Mouse (Mus musculus) MEL (cell line): ENCODE data around the gene Myo15b.

Experiments used
- CTCF ChIP-seq, 3 experiments: IDR thresholded peaks in 2 of 3; conservative IDR thresholded peaks in 1 of 3; 2 replicates each; pipeline ENCODE4 v1.5.1; 2011 to 2012; ENCODE audit warnings: low read length in 3 of 3, low read depth in 2 of 3, mild to moderate bottlenecking in 2 of 3, improper control_type of control experiment in 1 of 3, inconsistent platforms in 1 of 3, mixed read lengths in 1 of 3, moderate library complexity in 1 of 3; ENCODE audit not compliant: control insufficient read depth in 1 of 3, insufficient read depth in 1 of 3, poor library complexity in 1 of 3, severe bottlenecking in 1 of 3
- EP300 ChIP-seq, 2 experiments: IDR thresholded peaks; 2 replicates each; pipeline ENCODE4 v1.6.1; 2011; ENCODE audit warnings: improper control_type of control experiment in 2 of 2, low read length in 2 of 2, low read depth in 1 of 2, mild to moderate bottlenecking in 1 of 2
- NELFE ChIP-seq: IDR thresholded peaks from 2 replicates; pipeline ENCODE4 v1.6.1; 2011; ENCODE audit warnings: low read depth, low read length, improper control_type of control experiment
- NRF1 ChIP-seq: IDR thresholded peaks from 2 replicates; pipeline ENCODE4 v1.6.1; 2014; ENCODE audit warnings: low read depth, mild to moderate bottlenecking, inconsistent platforms, low read length, improper control_type of control experiment, moderate library complexity; ENCODE audit not compliant: poor library complexity, insufficient read depth, severe bottlenecking
- POLR2A ChIP-seq, 2 experiments: IDR thresholded peaks; 2 replicates each; pipeline ENCODE4 v1.6.1; 2011 to 2012; ENCODE audit warnings: low read length in 2 of 2, mild to moderate bottlenecking in 2 of 2, control low read depth in 1 of 2, improper control_type of control experiment in 1 of 2, low read depth in 1 of 2, moderate library complexity in 1 of 2; ENCODE audit not compliant: control insufficient read depth in 1 of 2, insufficient read depth in 1 of 2, poor library complexity in 1 of 2
- RAD21 ChIP-seq: IDR thresholded peaks from 2 replicates; pipeline ENCODE4 v1.6.1; 2011; ENCODE audit warnings: mild to moderate bottlenecking, low read depth, low read length, improper control_type of control experiment
- TCF12 ChIP-seq: IDR thresholded peaks from 2 replicates; pipeline ENCODE4 v1.6.1; 2014; ENCODE audit warnings: low read depth, mild to moderate bottlenecking, inconsistent platforms, low read length, improper control_type of control experiment, moderate library complexity
- USF1 ChIP-seq: IDR thresholded peaks from 2 replicates; pipeline ENCODE4 v1.6.1; 2014; ENCODE audit warnings: low read depth, mild to moderate bottlenecking, inconsistent platforms, low read length, improper control_type of control experiment, moderate library complexity
- ZMIZ1 ChIP-seq: IDR thresholded peaks from 2 replicates; pipeline ENCODE4 v1.6.1; 2012; ENCODE audit warnings: low read depth, mild to moderate bottlenecking, inconsistent platforms, low read length, improper control_type of control experiment, moderate library complexity

GRCm38 (mm10) chr11:115830550-115831325 is 27.5 kb upstream of the Myo15b start:
- TF ChIP-seq NELFE, result no peak
- TF ChIP-seq CTCF (IDR thresholded peaks at IDR 0.05 in 2 of 3, conservative IDR thresholded peaks at IDR 0.05 in 1 of 3; ENCODE audit: control insufficient read depth in 1 of 3, insufficient read depth in 1 of 3, low read depth in 2 of 3, low read length in 3 of 3, poor library complexity in 1 of 3, severe bottlenecking in 1 of 3), result no peak
- TF ChIP-seq ZMIZ1, result no peak
- no peak for TF ChIP-seq POLR2A (IDR thresholded peaks at IDR 0.05; ENCODE audit: control insufficient read depth in 1 of 2, insufficient read depth in 1 of 2, low read depth in 1 of 2, low read length in 2 of 2, poor library complexity in 1 of 2)
- no peak for TF ChIP-seq RAD21
- TF ChIP-seq USF1, result no peak
- no peak for TF ChIP-seq NRF1
- TF ChIP-seq EP300 (IDR thresholded peaks at IDR 0.05; ENCODE audit: low read depth in 1 of 2, low read length in 2 of 2), result no peak
- TF ChIP-seq TCF12, result no peak
